10 mouse cellular contexts compared by ENCODE assay signal in genomic region chr19:42316525-42316924, GRCm38 (mm10).
DNase-seq lines count a peak whose midpoint lies in the region; ATAC-seq and TF ChIP-seq lines count a peak whose summit lies in the region.
"Had no signal": no experiment of that assay in that cellular context is flagged by ENCODE, and none has a peak within 500 bp of the region (broad histone marks: within the 10 kb centered on the region; RNA-seq: fewer than 3 reads in every experiment).

No protein-coding gene starts in this region.

- H3K27me3 ChIP-seq in heart, adult 2 months (ENCODE audit: control insufficient read depth, insufficient read depth, low read length): no peaks in the 10 kb centered on the region
- no peaks in the 10 kb centered on the region for H3K27me3 ChIP-seq in liver, postnatal 0 days (ENCODE audit: insufficient read depth, low read length)

- DNase-seq in heart, adult 2 months: peak; percentile 14 to 27
- DNase-seq in heart, adult 8-10 months (ENCODE audit: low spot score): no peak
- DNase-seq in adipocyte (ENCODE audit: low spot score): peak; percentile 51
- peak; percentile 20 to 36 for DNase-seq in frontal cortex, postnatal 25 days (ENCODE audit: low spot score in 2 of 2)
- DNase-seq in layer of hippocampus, postnatal 36 days: peak; percentile 60 to 69
- no peak for DNase-seq in liver, postnatal 0 days
- no peak for DNase-seq in urinary bladder, postnatal 25 days (ENCODE audit: low spot score)

- no peaks in the 10 kb centered on the region for H3K36me3 ChIP-seq in heart, adult 2 months (ENCODE audit: control insufficient read depth, insufficient read depth, low read length)
- H3K36me3 ChIP-seq in liver, postnatal 0 days (replicated peaks; ENCODE audit: insufficient read depth, low read length): no peaks in the 10 kb centered on the region
- H3K36me3 ChIP-seq: G1E; lung, embryonic 15.5 days had no signal

- no peak for TF ChIP-seq POLR2A in heart, adult 2 months (IDR thresholded peaks at IDR 0.05; ENCODE audit: insufficient read depth, low read depth, low read length)

- no peak overlapping the region for H3K4me3 ChIP-seq in heart, adult 2 months
- no peak overlapping the region for H3K4me3 ChIP-seq in liver, postnatal 0 days (ENCODE audit: low read depth, low read length)
- H3K4me3 ChIP-seq: lung, embryonic 15.5 days had no signal

- H3K4me1 ChIP-seq in heart, adult 2 months (ENCODE audit: control insufficient read depth, insufficient read depth, low read length): peaks cover 1% of the 10 kb centered on the region; the same call in 1 of the 2 replicates
- no peaks in the 10 kb centered on the region for H3K4me1 ChIP-seq in liver, postnatal 0 days (ENCODE audit: insufficient read depth)

- no peak overlapping the region for H3K9ac ChIP-seq in heart, adult 2 months (ENCODE audit: low read depth, low read length)
- H3K9ac ChIP-seq in liver, postnatal 0 days (replicated peaks): no peak overlapping the region
- H3K9ac ChIP-seq: lung, embryonic 15.5 days had no signal

- intact Hi-C loops in heart, adult 2 months (cut with DNase I): loop anchor here (1.0 to 10.0 kb wide), 5 partner anchors 111 to 1078 kb away; no protein-coding TSS in a partner anchor

- WGBS in heart, adult 2 months: 79% methylated on average over 2 of the region's 2 CpGs
- WGBS in liver, postnatal 0 days (ENCODE audit: insufficient replicate concordance): 76% methylated on average over 2 of the region's 2 CpGs

- ATAC-seq in liver, postnatal 0 days: no peak
- ATAC-seq in inflammation-experienced regulatory T-cells, adult 6 months: no peak

- no peaks in the 10 kb centered on the region for H3K79me2 ChIP-seq in heart, adult 2 months (replicated peaks; ENCODE audit: control insufficient read depth, insufficient read depth, low read length)

- TF ChIP-seq EP300 in heart, adult 2 months (IDR thresholded peaks at IDR 0.05; ENCODE audit: insufficient read depth, low read depth, low read length): no peak
- TF ChIP-seq EP300 in liver, postnatal 0 days (IDR thresholded peaks at IDR 0.05; ENCODE audit: low read depth): no peak

- H3K9me3 ChIP-seq in liver, postnatal 0 days (ENCODE audit: low read length): no peaks in the 10 kb centered on the region
- H3K9me3 ChIP-seq: G1E; lung, embryonic 15.5 days had no signal

- no peak overlapping the region for H3K4me2 ChIP-seq in liver, postnatal 0 days (ENCODE audit: low read depth, low read length)
- H3K4me2 ChIP-seq: lung, embryonic 15.5 days had no signal

- no peak for TF ChIP-seq CTCF in heart, adult 2 months (IDR thresholded peaks at IDR 0.05)
- TF ChIP-seq CTCF in liver, postnatal 0 days (IDR thresholded peaks at IDR 0.05; ENCODE audit: low read depth): no peak

- H3K27ac ChIP-seq in heart, adult 2 months: no peak overlapping the region
- no peak overlapping the region for H3K27ac ChIP-seq in liver, postnatal 0 days (ENCODE audit: low read depth)
- H3K27ac ChIP-seq: lung, embryonic 15.5 days had no signal

Comparison
In these comparisons a context has a peak if more than half of its experiments do, and no peak if none do; other contexts are left out.
1. DNase-seq: peak in heart, adult 2 months (2 of 2), adipocyte (single experiment), frontal cortex, postnatal 25 days (2 of 2) and layer of hippocampus, postnatal 36 days (2 of 2); none in heart, adult 8-10 months (single experiment), liver, postnatal 0 days (single experiment) and urinary bladder, postnatal 25 days (single experiment).